ENCODE assay signal across 21 mouse cellular contexts in genomic region chr7:131548473-131548872, GRCm38 (mm10). TPM values are rescaled to one million over a fixed set of nuclear protein-coding genes. Genes with fewer than 3 reads are reported as not detected.
"Had no signal": no experiment of that assay in that cellular context is flagged by ENCODE, and none has a peak within 500 bp of the region (broad histone marks: within the 10 kb centered on the region; RNA-seq: fewer than 3 reads in every experiment).

TSS of gene Hmx2 (plus strand) at chr7:131548773.

- H3K9me3 ChIP-seq: midbrain, embryonic 10.5 days; midbrain, embryonic 13.5 days; neural tube, embryonic 12.5 days had no signal

- H3K36me3 ChIP-seq: midbrain, embryonic 10.5 days; midbrain, embryonic 13.5 days; neural tube, embryonic 12.5 days had no signal

- H3K4me3 ChIP-seq: midbrain, embryonic 10.5 days; midbrain, embryonic 13.5 days; myocyte; neural tube, embryonic 12.5 days had no signal

- H3K4me2 ChIP-seq: lung, embryonic 14.5 days; midbrain, embryonic 13.5 days; neural tube, embryonic 12.5 days had no signal

- H3K27ac ChIP-seq: liver, embryonic 14.5 days; midbrain, embryonic 10.5 days; midbrain, embryonic 13.5 days; neural tube, embryonic 12.5 days had no signal

- DNase-seq: lung, adult 18-20 months; lung, embryonic 14.5 days; lung, postnatal 10 days; lung, postnatal 4 days; retina, postnatal 1 day; right cerebral cortex, adult 18-20 months; right cerebral cortex, postnatal 25 days; right cerebral cortex, postnatal 4 days; spleen, adult 18-20 months; thymus, adult 18-20 months; thymus, postnatal 14 days; thymus, postnatal 36 days had no signal

- ATAC-seq: midbrain, embryonic 13.5 days; midbrain, embryonic 16.5 days had no signal

- H3K9ac ChIP-seq: liver, embryonic 14.5 days; lung, embryonic 14.5 days; midbrain, embryonic 13.5 days; neural tube, embryonic 12.5 days had no signal

RNA-seq across cellular contexts. Expression of gene Hmx2, which starts in this region (rescaled TPM):
- polyA plus RNA-seq: liver, embryonic 14.5 days; liver, embryonic 16.5 days; lung, embryonic 14.5 days; lung, embryonic 16.5 days; thymus, postnatal 0 days had no signal
